Mouse (Mus musculus) brain, adult 2 months (tissue): ENCODE data around the gene Upk1b.
"Not testable (repeated sequence)": the region's sequence is repeated elsewhere in the genome, so short reads cannot be mapped to it uniquely, and the experiment has no call there.

Experiments
- DNase-seq: peaks from one replicate; pipeline ENCODE4 v3.0.0; 2011; ENCODE audit warnings: low read depth, low spot score

The Upk1b gene

DNA sequence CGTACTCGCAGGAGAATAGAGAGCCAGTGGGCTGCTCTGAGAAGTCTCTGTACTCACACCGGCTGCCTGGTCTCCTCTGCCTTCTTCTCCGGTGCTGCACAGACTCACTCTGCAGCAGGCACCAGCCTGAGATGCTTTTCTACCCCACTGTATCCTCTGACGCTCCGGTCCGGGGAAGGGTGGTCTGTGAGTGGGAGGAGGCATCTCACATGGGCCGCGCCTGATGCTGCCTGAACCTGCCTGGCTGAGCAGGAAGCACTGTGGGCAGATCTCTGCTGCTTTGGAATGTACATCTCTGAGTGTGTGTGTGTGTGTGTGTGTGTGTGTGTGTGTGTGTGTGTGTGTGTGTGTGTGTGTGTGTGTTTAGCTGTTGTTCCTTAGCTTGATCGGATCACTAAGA, at the start of gene Upk1b:
Gene Upk1b, minus strand, starts transcription at position 238 of the 400 bp plus-strand sequence.
- peak; percentile 16 for DNase-seq

GRCm38 (mm10) chr16:38828649-38829048, 28.5 kb upstream of the Upk1b start, which contains the start of gene 4930435E12Rik:
Gene 4930435E12Rik, minus strand, starts transcription at chr16:38828749.
- DNase-seq, result no peak

GRCm38 (mm10) chr16:38812521-38812920, 12.4 kb upstream of the Upk1b start:
- DNase-seq, result peak; percentile 62

- DNase-seq, result no peak
Measured at GRCm38 (mm10) chr16:38810196-38810595, 10.1 kb upstream of the Upk1b start.

DNA sequence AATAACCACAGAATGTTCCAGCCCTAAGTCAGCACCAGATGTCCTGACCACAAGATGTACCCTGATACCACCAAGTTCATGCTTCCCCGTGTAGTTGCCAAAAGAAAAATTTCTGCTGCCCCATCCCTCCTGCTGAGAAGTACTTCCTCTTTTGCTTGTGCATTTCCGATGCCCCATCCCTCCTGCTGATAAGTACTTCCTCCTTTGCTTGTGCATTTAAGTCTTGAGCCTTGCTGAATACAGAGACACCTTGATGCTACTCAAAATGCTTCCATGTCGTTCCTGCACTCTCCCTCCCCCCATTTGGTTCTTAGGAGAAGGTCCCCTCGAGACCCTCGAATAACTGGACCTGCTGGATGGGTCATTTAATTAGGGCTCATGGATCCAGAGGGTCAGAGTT, 7.7 kb upstream of the Upk1b start:
- not testable (repeated sequence) for DNase-seq

GRCm38 (mm10) chr16:38798957-38799450, 1.1 kb downstream of the Upk1b start:
- DNase-seq, result no peak

DNA sequence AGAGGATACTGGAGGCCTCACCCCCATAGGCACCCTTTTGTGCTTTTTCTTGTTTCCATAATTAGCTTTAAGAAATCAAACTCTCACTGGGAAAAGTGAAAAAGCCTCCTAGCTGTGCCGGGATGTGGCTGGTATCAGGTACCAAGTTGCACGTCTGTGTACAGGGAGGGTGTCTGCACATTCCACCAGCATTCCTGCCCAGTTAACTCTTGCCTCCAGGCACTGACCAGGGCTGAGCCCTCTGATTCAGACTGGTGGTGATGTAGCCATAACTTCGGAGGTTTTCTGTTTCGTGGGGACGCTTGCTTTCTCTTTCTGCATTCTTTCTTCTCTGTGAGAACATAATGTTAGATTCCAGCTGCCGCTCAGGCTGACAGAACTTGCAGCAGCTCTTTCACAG, 7.0 kb downstream of the Upk1b start:
- DNase-seq, result no peak

- DNase-seq, result no peak
Measured at GRCm38 (mm10) chr16:38789966-38790365, 10.2 kb downstream of the Upk1b start.

DNA sequence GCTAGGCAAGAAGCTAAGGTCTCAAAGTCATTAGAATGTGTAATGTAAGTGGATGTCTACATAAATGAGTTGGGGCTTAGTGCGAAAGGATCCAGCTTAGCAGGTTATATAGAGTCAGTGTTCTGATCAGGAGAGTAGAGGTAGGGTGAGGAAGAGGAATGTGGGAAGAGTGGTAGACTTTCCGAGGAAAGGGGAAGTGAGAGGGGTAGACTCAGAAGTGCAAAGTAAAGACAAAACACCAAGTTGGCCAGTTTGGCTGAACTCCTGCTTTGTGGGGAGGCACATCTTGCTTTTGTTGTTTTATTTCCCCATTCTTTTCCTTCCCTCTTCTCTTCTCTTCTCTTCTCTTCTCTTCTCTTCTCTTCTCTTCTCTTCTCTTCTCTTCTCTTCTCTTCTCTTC, 11.1 kb downstream of the Upk1b start:
- no peak for DNase-seq

- no peak for DNase-seq
Measured at GRCm38 (mm10) chr16:38785301-38785700, 14.8 kb downstream of the Upk1b start.

DNA sequence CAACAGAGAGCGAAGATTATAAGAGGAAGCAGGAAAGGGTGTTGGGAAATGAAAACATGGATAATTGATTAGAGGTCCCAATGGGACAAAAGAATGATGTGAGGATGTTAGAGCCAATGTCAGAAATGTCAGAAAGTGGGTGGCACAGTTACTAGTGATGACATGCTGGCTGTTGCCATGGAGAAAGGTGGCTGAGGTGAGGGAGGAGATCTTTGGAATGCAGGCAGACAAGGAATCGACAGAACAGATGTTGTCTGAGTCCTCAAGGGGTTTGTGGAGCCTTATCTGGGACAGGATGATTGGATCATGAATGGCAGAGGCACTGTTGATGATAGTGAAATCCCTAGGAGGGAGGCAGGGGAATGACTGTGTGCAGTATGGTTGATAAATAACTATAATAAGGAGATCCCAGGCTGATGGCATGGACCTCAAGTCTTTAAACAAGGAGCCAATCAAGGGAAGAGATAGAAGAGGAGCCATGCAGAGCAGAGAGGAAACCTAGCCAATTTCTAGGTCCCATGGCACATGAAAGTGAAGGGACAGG, 17.5 kb downstream of the Upk1b start:
- no peak for DNase-seq

GRCm38 (mm10) chr16:38781946-38782345, 18.2 kb downstream of the Upk1b start:
- DNase-seq, result no peak

DNA sequence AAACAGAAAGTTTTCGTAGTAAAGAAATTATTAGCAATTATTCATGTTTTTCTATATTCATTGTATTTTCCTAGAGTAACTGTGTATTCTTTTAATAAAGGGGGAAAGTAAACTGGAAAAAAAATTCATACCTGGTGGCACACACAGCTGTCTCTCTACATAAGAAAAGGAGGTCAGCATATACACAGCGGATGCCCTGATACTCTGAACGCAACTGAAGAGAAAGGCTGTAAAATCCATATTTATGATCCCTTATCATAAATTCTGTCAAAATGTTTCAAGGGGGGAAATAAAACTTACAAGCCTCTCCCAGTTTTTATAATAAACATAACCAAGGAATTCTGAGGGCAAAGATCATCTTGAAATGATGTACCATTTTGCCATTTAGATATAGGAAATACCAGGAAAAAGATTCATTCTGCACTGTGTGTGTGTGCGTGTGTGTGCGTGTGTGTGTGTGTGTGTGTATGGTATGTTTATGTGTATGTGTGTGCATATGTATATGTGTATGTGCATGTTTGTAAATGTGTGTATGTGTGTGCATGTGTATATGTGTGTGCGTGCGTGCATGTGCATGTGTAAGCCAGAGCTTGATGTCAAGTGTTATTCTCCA, 19.1 kb downstream of the Upk1b start:
- no peak for DNase-seq

DNA sequence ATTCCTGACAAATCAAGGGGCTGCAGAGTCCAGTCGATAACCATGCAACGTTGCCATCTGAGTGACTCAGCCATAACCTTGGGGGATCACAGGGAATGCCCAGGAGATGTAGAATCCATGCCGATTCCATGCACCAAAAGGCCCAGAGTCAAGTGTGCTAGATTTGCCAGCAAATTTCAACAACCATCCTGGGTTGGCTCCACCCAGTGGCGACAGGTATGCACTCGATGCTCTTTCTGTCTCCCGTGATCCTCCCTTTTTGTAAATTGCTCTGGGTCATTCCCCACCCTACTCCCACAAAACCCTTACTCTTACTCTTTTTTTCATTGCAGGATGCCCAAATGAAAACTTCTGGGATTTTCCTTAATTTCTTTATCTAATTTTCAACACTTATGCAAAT, 23.8 kb downstream of the Upk1b start:
- DNase-seq, result no peak

DNA sequence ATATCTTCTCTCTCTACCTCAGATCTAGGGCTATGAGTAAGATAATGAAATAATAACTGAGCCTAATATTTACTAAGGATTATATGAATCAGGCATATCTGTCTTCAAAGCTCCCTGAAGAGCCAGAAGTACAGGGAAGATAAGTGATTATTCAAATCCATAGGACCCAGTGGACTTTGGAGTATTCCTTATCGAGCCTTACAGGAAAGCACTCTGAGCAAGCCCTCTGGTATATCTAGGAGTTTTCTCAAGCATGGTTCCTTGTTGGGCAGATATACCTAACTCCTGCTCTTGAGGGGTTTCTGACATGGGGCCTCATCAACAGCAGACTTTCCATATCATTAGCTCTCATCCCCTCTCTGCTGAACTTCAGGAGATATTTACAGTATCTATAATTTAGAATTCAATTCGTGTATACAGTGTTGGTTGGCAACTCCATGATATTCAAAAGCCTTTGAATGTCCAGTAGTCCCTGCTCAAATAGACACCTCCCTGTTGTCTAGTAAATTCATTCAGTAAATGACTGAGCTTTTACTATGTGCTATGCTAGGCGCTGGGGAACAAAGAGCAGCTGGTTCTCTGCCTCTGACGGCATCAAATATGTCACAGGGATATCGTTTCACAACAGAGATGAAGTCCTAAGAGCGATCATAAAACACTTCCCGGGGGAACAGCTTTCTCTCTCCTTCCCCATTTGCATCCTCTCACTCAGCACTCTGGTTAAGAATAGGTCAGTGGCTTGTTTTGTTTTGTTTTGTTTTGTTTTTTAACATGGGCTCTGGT, 25.0 kb downstream of the Upk1b start:
- no peak for DNase-seq

GRCm38 (mm10) chr16:38772906-38773496, 27.1 kb downstream of the Upk1b start:
- DNase-seq, result no peak

- no peak for DNase-seq
Measured at GRCm38 (mm10) chr16:38771145-38771544, 29.0 kb downstream of the Upk1b start.

DNA sequence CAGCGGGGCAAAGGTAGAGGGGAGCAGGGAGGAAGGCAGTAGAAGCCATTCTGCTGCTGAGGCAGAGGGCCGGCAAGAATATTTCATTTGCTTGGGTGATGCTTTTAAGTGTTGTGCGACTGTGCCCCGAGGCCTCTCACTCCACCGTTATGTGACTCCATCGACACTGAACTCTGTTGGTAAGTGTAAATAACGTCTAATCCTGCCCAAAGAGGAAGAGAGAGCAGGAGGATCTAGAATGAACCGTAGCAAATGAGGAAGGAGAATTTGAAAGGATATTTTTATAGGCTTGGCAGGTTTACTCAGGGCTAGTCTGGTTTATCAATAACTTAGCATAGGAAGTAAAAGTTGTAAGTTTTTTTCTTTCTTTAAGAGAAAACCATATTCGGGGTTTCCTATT, 30.6 kb downstream of the Upk1b start:
- no peak for DNase-seq

GRCm38 (mm10) chr16:38768386-38768785, 31.7 kb downstream of the Upk1b start:
- no peak for DNase-seq

DNA sequence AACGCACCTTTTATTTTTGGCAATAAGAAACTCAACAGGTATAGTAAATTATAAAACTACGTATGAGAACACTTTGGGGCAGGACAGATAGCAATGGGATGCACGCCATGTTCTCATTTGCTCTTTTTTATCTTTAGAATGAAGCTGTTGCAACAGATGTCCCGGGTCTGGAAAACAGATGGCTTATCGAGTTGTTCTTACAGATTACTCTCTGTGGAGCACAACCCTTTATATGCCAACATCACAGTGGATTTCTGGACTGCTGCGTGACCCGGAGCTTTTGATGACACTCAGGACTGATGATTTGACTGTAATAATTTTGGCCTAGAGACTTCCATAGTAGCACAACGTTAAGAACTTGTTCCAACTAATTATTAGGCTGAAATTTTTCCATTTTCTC, 32.4 kb downstream of the Upk1b start:
- peak; percentile 66 for DNase-seq

- no peak for DNase-seq
Measured at GRCm38 (mm10) chr16:38766671-38767070, 33.5 kb downstream of the Upk1b start.

- DNase-seq, result peak; percentile 42
Measured at GRCm38 (mm10) chr16:38763508-38763907, 36.6 kb downstream of the Upk1b start.
